25 mouse cellular contexts compared by ENCODE assay signal in genomic region chr5:77349971-77350658, GRCm38 (mm10). TPM values are rescaled to one million over a fixed set of nuclear protein-coding genes. Genes with fewer than 3 reads are reported as not detected.
DNase-seq lines count a peak whose midpoint lies in the region; ATAC-seq and TF ChIP-seq lines count a peak whose summit lies in the region.
"Had no signal": no experiment of that assay in that cellular context is flagged by ENCODE, and none has a peak within 500 bp of the region (broad histone marks: within the 10 kb centered on the region; RNA-seq: fewer than 3 reads in every experiment).

No protein-coding gene starts in this region.

- TF ChIP-seq POLR2A in heart, adult 2 months (IDR thresholded peaks at IDR 0.05; ENCODE audit: insufficient read depth, low read depth, low read length): no peak

- no peak overlapping the region for H3K4me2 ChIP-seq in liver, embryonic 14.5 days (ENCODE audit: low read depth)
- H3K4me2 ChIP-seq in liver, embryonic 11.5 days: no peak overlapping the region
- H3K4me2 ChIP-seq: embryonic facial prominence, embryonic 12.5 days; heart, embryonic 15.5 days; hindbrain, embryonic 14.5 days; intestine, embryonic 15.5 days; limb, embryonic 12.5 days; liver, embryonic 13.5 days; lung, embryonic 15.5 days; midbrain, embryonic 11.5 days had no signal

- H3K79me2 ChIP-seq in heart, adult 2 months (replicated peaks; ENCODE audit: control insufficient read depth, insufficient read depth, low read length): no peaks in the 10 kb centered on the region

- H3K9ac ChIP-seq in heart, adult 2 months (ENCODE audit: low read depth, low read length): no peak overlapping the region
- no peak overlapping the region for H3K9ac ChIP-seq in liver, embryonic 14.5 days (replicated peaks)
- H3K9ac ChIP-seq in liver, embryonic 11.5 days (ENCODE audit: low read depth, low read length): no peak overlapping the region
- no peak overlapping the region for H3K9ac ChIP-seq in ES-E14 (ENCODE audit: insufficient read depth, low read depth, low read length, poor library complexity, severe bottlenecking)
- H3K9ac ChIP-seq: embryonic facial prominence, embryonic 12.5 days; heart, embryonic 15.5 days; hindbrain, embryonic 14.5 days; intestine, embryonic 15.5 days; limb, embryonic 12.5 days; liver, embryonic 13.5 days; lung, embryonic 15.5 days had no signal

- peak; percentile 19; the same call in 1 of the 2 replicates for TF ChIP-seq CTCF in heart, adult 2 months (IDR thresholded peaks at IDR 0.05)
- peak; percentile 34 for TF ChIP-seq CTCF in liver, embryonic 14.5 days (IDR thresholded peaks at IDR 0.05; ENCODE audit: low read depth)

- no peak for TF ChIP-seq EP300 in heart, adult 2 months (IDR thresholded peaks at IDR 0.05; ENCODE audit: insufficient read depth, low read depth, low read length)
- TF ChIP-seq EP300 in liver, embryonic 14.5 days (IDR thresholded peaks at IDR 0.05; ENCODE audit: low read depth): no peak

- intact Hi-C loops in heart, adult 2 months (cut with DNase I): no loop called here
- intact Hi-C loops in heart, postnatal 14 days (cut with DNase I): no loop called here

- H3K27ac ChIP-seq in heart, adult 2 months: no peak overlapping the region
- H3K27ac ChIP-seq in liver, embryonic 14.5 days: no peak overlapping the region
- H3K27ac ChIP-seq in liver, embryonic 11.5 days (ENCODE audit: low read depth, low read length): no peak overlapping the region
- no peak overlapping the region for H3K27ac ChIP-seq in ES-E14 (ENCODE audit: insufficient read depth, low read depth, low read length, poor library complexity, severe bottlenecking)
- H3K27ac ChIP-seq: embryonic facial prominence, embryonic 12.5 days; heart, embryonic 15.5 days; hindbrain, embryonic 14.5 days; intestine, embryonic 15.5 days; limb, embryonic 12.5 days; liver, embryonic 13.5 days; lung, embryonic 15.5 days; macrophage had no signal

- H3K36me3 ChIP-seq in heart, adult 2 months (ENCODE audit: control insufficient read depth, insufficient read depth, low read length): no peaks in the 10 kb centered on the region; the same call in 1 of the 2 replicates
- peaks cover 35% of the 10 kb centered on the region for H3K36me3 ChIP-seq in liver, embryonic 14.5 days (replicated peaks; ENCODE audit: control insufficient read depth, insufficient read depth, low read depth)
- H3K36me3 ChIP-seq in liver, embryonic 11.5 days (ENCODE audit: control insufficient read depth, insufficient read depth, low read length): peaks cover 39% of the 10 kb centered on the region
- peaks cover 29% of the 10 kb centered on the region for H3K36me3 ChIP-seq in ES-E14 (ENCODE audit: control insufficient read depth, insufficient read depth, low read length, poor library complexity, severe bottlenecking)

- peaks cover under 1% of the 10 kb centered on the region; the same call in 1 of the 2 replicates for H3K4me1 ChIP-seq in heart, adult 2 months (ENCODE audit: control insufficient read depth, insufficient read depth, low read length)
- peaks cover 0 to 2% of the 10 kb centered on the region in 2 experiments; a peak in 2 of 4 replicates for H3K4me1 ChIP-seq in liver, embryonic 14.5 days (replicated peaks; ENCODE audit: control insufficient read depth in 2 of 2, insufficient read depth in 2 of 2, low read length in 1 of 2)
- H3K4me1 ChIP-seq in liver, embryonic 11.5 days (replicated peaks; ENCODE audit: control insufficient read depth, insufficient read depth, low read length): no peaks in the 10 kb centered on the region
- no peaks in the 10 kb centered on the region; a peak in 1 of 4 replicates for H3K4me1 ChIP-seq in ES-E14 (ENCODE audit: control insufficient read depth in 2 of 2, insufficient read depth in 2 of 2, low read length in 2 of 2, poor library complexity in 1 of 2)

- no peak for DNase-seq in heart, adult 2 months
- DNase-seq in heart, postnatal 14 days: no peak
- no peak for DNase-seq in liver, embryonic 14.5 days (ENCODE audit: low read depth in 3 of 3, low spot score in 3 of 3)
- DNase-seq in liver, embryonic 11.5 days (ENCODE audit: low spot score): no peak
- peak; percentile 65 for DNase-seq in ES-E14 (ENCODE audit: low read depth, low spot score)
- DNase-seq in right cerebral cortex, postnatal 4 days: no peak
- DNase-seq in urinary bladder, postnatal 4 days (ENCODE audit: low spot score in 2 of 2): no peak
- DNase-seq: adrenal gland, adult 8-10 months; cerebellum, adult 11-12 months; cerebellum, postnatal 14 days; gastrocnemius, postnatal 10 days; heart, postnatal 4 days; layer of hippocampus, postnatal 36 days; liver, embryonic 13.5 days; thymus, postnatal 25 days had no signal

- no peak for ATAC-seq in liver, embryonic 14.5 days (ENCODE audit: insufficient read depth)
- no peak for ATAC-seq in liver, embryonic 11.5 days (replicated peaks; ENCODE audit: low FRiP score)
- 0 out of 2 replicates have a peak, but pooled peaks have one; percentile 20 for ATAC-seq in megakaryocyte-erythroid progenitor cell, adult 5-6 weeks (replicated peaks; ENCODE audit: low FRiP score, low TSS enrichment, poor library complexity, severe bottlenecking)
- ATAC-seq: activated CD4-positive, CD25-positive, alpha-beta regulatory T cell, adult 4 months; intestine, embryonic 15.5 days had no signal

- H3K4me3 ChIP-seq in heart, adult 2 months: no peak overlapping the region
- H3K4me3 ChIP-seq in liver, embryonic 14.5 days (ENCODE audit: insufficient read depth in 1 of 2, low read depth in 2 of 2, low read length in 2 of 2): no peak overlapping the region
- no peak overlapping the region for H3K4me3 ChIP-seq in liver, embryonic 11.5 days (ENCODE audit: low read depth, low read length)
- H3K4me3 ChIP-seq in ES-E14 (ENCODE audit: insufficient read depth in 1 of 2, low read depth in 1 of 2, low read length in 2 of 2, poor library complexity in 1 of 2, severe bottlenecking in 1 of 2): no peak overlapping the region
- H3K4me3 ChIP-seq: embryonic facial prominence, embryonic 12.5 days; heart, embryonic 15.5 days; intestine, embryonic 15.5 days; limb, embryonic 12.5 days; liver, embryonic 13.5 days; lung, embryonic 15.5 days had no signal

- in situ Hi-C loops in ES-E14 (cut with MboI; ENCODE audit: low sequenced_read_pairs in 2 of 2, unreplicated experiment in 2 of 2): no loop called here

- H3K27me3 ChIP-seq in heart, adult 2 months (ENCODE audit: control insufficient read depth, insufficient read depth, low read length): no peaks in the 10 kb centered on the region
- H3K27me3 ChIP-seq in liver, embryonic 14.5 days (ENCODE audit: control insufficient read depth, insufficient read depth, low read length): no peaks in the 10 kb centered on the region
- no peaks in the 10 kb centered on the region for H3K27me3 ChIP-seq in liver, embryonic 11.5 days (replicated peaks; ENCODE audit: control insufficient read depth, insufficient read depth, low read length)
- H3K27me3 ChIP-seq: embryonic facial prominence, embryonic 12.5 days; heart, embryonic 15.5 days; intestine, embryonic 15.5 days; liver, embryonic 13.5 days; lung, embryonic 15.5 days had no signal

- 93% methylated on average over 15 of the region's 15 CpGs for WGBS in heart, adult 2 months
- 88% methylated on average over 15 of the region's 15 CpGs for WGBS in liver, embryonic 14.5 days (ENCODE audit: insufficient replicate concordance)
- 92% methylated on average over 15 of the region's 15 CpGs for WGBS in liver, embryonic 11.5 days

- H3K9me3 ChIP-seq in liver, embryonic 14.5 days (ENCODE audit: control insufficient read depth, low read length): no peaks in the 10 kb centered on the region
- H3K9me3 ChIP-seq in liver, embryonic 11.5 days (ENCODE audit: control insufficient read depth, low read length): no peaks in the 10 kb centered on the region
- H3K9me3 ChIP-seq in ES-E14 (ENCODE audit: control insufficient read depth, insufficient read depth, low read depth, low read length): no peaks in the 10 kb centered on the region
- H3K9me3 ChIP-seq: embryonic facial prominence, embryonic 12.5 days; heart, embryonic 15.5 days; intestine, embryonic 15.5 days; limb, embryonic 12.5 days; liver, embryonic 13.5 days; lung, embryonic 15.5 days had no signal

TF ChIP-seq in ES-E14, 5 proteins besides CTCF, POLR2A, EP300 and RAD21 (continues in another document):
- no peak for TF ChIP-seq ZC3H11A (IDR thresholded peaks at IDR 0.05; ENCODE audit: borderline replicate concordance, low read depth, low read length)
- TF ChIP-seq HCFC1 (IDR thresholded peaks at IDR 0.05; ENCODE audit: borderline replicate concordance, insufficient read depth, low read length): no peak
- TF ChIP-seq ZNF384 (IDR thresholded peaks at IDR 0.05; ENCODE audit: low read depth, low read length): no peak

RNA-seq across cellular contexts. Expression of gene Polr2b, which starts 40.2 kb away (rescaled TPM):
- total RNA-seq in heart, adult 2 months (2021): 10 to 100 TPM; 34.1 to 34.5 TPM
- 25.4 and 26.8 TPM in 2 replicates for polyA plus RNA-seq in heart, adult 2 months (2012; rRNA removed)
- 10 to 100 TPM; 31.5 to 31.8 TPM for total RNA-seq in heart, postnatal 14 days (2021)
- polyA plus RNA-seq in liver, embryonic 14.5 days (2012; rRNA removed): 15.0 and 25.7 TPM in 2 replicates
- 33.6 and 34.8 TPM in 2 replicates for polyA plus RNA-seq in liver, embryonic 14.5 days (2014; fragmentation: Nextera tagmentation; extraction: Ambion mirVana)
- 70.0 and 81.3 TPM in 2 replicates for polyA plus RNA-seq in liver, embryonic 11.5 days (2014; fragmentation: Nextera tagmentation; extraction: Ambion mirVana)
- 151 and 184 TPM in 2 replicates for total RNA-seq in ES-E14 (2012; rRNA removed)
- 104 and 110 TPM in 2 replicates for total RNA-seq in megakaryocyte-erythroid progenitor cell, adult 5-6 weeks (2014; fragmentation: Nextera tagmentation)
- total RNA-seq in megakaryocyte-erythroid progenitor cell, adult 5-6 weeks (2017): 195 TPM in 2 replicates

RNA-seq across cellular contexts. Expression of gene Noa1, which starts 40.2 kb away (rescaled TPM):
- 10 to 100 TPM; 19.7 to 21.3 TPM for total RNA-seq in heart, adult 2 months (2021)
- 12.2 and 13.5 TPM in 2 replicates for polyA plus RNA-seq in heart, adult 2 months (2012; rRNA removed)
- 10 to 100 TPM; 18.0 to 21.0 TPM for total RNA-seq in heart, postnatal 14 days (2021)
- polyA plus RNA-seq in liver, embryonic 14.5 days (2012; rRNA removed): 9.3 and 11.4 TPM in 2 replicates
- polyA plus RNA-seq in liver, embryonic 14.5 days (2014; fragmentation: Nextera tagmentation; extraction: Ambion mirVana): 14.0 and 16.1 TPM in 2 replicates
- polyA plus RNA-seq in liver, embryonic 11.5 days (2014; fragmentation: Nextera tagmentation; extraction: Ambion mirVana): 57.7 and 61.8 TPM in 2 replicates
- total RNA-seq in ES-E14 (2012; rRNA removed): 19.6 and 30.8 TPM in 2 replicates
- total RNA-seq in megakaryocyte-erythroid progenitor cell, adult 5-6 weeks (2014; fragmentation: Nextera tagmentation): 76.9 and 79.7 TPM in 2 replicates
- total RNA-seq in megakaryocyte-erythroid progenitor cell, adult 5-6 weeks (2017): 40.8 and 45.1 TPM in 2 replicates

RNA-seq across cellular contexts. Expression of gene Igfbp7, which starts 57.7 kb away (rescaled TPM):
- total RNA-seq in heart, adult 2 months (2021): 100 to 1,000 TPM; 174 to 205 TPM
- 342 and 353 TPM in 2 replicates for polyA plus RNA-seq in heart, adult 2 months (2012; rRNA removed)
- 100 to 1,000 TPM; 437 to 440 TPM for total RNA-seq in heart, postnatal 14 days (2021)
- polyA plus RNA-seq in liver, embryonic 14.5 days (2012; rRNA removed): 8.6 and 14.5 TPM in 2 replicates
- polyA plus RNA-seq in liver, embryonic 14.5 days (2014; fragmentation: Nextera tagmentation; extraction: Ambion mirVana): 16.7 and 17.7 TPM in 2 replicates
- 8.2 and 8.6 TPM in 2 replicates for polyA plus RNA-seq in liver, embryonic 11.5 days (2014; fragmentation: Nextera tagmentation; extraction: Ambion mirVana)
- 23.4 and 65.2 TPM in 2 replicates for total RNA-seq in ES-E14 (2012; rRNA removed)
- 0.42 TPM in 1 of 2 replicates, not detected in the other for total RNA-seq in megakaryocyte-erythroid progenitor cell, adult 5-6 weeks (2014; fragmentation: Nextera tagmentation)
- total RNA-seq in megakaryocyte-erythroid progenitor cell, adult 5-6 weeks (2017): not detected in 2 replicates

Comparison
In these comparisons a context has a peak if more than half of its experiments do, and no peak if none do; other contexts are left out.
1. RNA of gene Igfbp7, which starts 57.7 kb away (total RNA-seq): 437 to 440 TPM in heart, postnatal 14 days, 174 to 205 TPM in heart, adult 2 months and 23.4 to 65.2 TPM in ES-E14; 0.42 TPM in megakaryocyte-erythroid progenitor cell, adult 5-6 weeks; every median in the first group is over 10 times any median in the second.